Mouse (Mus musculus) embryonic facial prominence, embryonic 14.5 days (tissue): ENCODE results near the gene Gm10134. TPM values are rescaled to one million over a fixed set of nuclear protein-coding genes. Genes with fewer than 3 reads are reported as not detected.
A peak's percentile ranks its signal among the peaks of the same experiment; 100 is the strongest.
"Not testable (repeated sequence)": the region's sequence is repeated elsewhere in the genome, so short reads cannot be mapped to it uniquely, and the experiment has no call there.

Experiments used
- ATAC-seq: fragments of 200-750 bp; cut with Nextera tagmentation; 2 replicates; pipeline ENCODE4 v1.8.0; 2017; ENCODE audit warnings: low read depth, moderate number of reproducible peaks, moderate TSS enrichment
- DNase-seq: peaks from one replicate; pipeline ENCODE4 v3.0.0-alpha.2; 2015; ENCODE audit warnings: low spot score
- H3K27ac ChIP-seq: fragments of 300-500 bp; sonication (generic); replicated peaks from 2 replicates; pipeline ENCODE4 v1.5.1; 2014; ENCODE audit warnings: low read depth, mild to moderate bottlenecking, low read length, moderate library complexity
- H3K27me3 ChIP-seq: fragments of 300-500 bp; sonication (generic); replicated peaks from 2 replicates; pipeline ENCODE4 v1.6.1; 2014; ENCODE audit warnings: low read length; ENCODE audit not compliant: control insufficient read depth, insufficient read depth
- H3K36me3 ChIP-seq: fragments of 300-500 bp; sonication (generic); 2 replicates; pipeline ENCODE4 v1.6.1; 2014; ENCODE audit warnings: low read length, mixed read lengths; ENCODE audit not compliant: control insufficient read depth, insufficient read depth
- H3K4me1 ChIP-seq: fragments of 300-500 bp; sonication (generic); 2 replicates; pipeline ENCODE4 v1.6.1; 2014; ENCODE audit warnings: antibody characterized with exemption, low read length; ENCODE audit not compliant: control insufficient read depth, insufficient read depth
- H3K4me2 ChIP-seq: fragments of 300-500 bp; sonication (generic); 2 replicates; pipeline ENCODE4 v1.6.1; 2014; ENCODE audit warnings: low read depth, mild to moderate bottlenecking, low read length, moderate library complexity, mixed read lengths
- H3K4me3 ChIP-seq: fragments of 300-500 bp; sonication (generic); 2 replicates; pipeline ENCODE4 v1.5.1; 2014; ENCODE audit warnings: low read depth, mild to moderate bottlenecking, low read length
- H3K9ac ChIP-seq: fragments of 300-500 bp; sonication (generic); 2 replicates; pipeline ENCODE4 v1.6.1; 2014; ENCODE audit warnings: low read depth, mild to moderate bottlenecking, low read length, moderate library complexity, mixed read lengths
- H3K9me3 ChIP-seq: fragments of 300-500 bp; sonication (generic); 2 replicates; pipeline ENCODE4 v1.6.1; 2016; ENCODE audit warnings: low read length; ENCODE audit not compliant: control insufficient read depth
- WGBS: fragments of 180-500 bp; shearing (Covaris S2); extraction: QIAGEN DNeasy Blood & Tissue Kit; methylation state at CpG from one replicate; pipeline ENCODE4 v1.1.7; 2014; 5-methylcytosine and 5-hydroxymethylcytosine counted together
- polyA plus RNA-seq: library from polyadenylated mRNA; unstranded; fragments of >200 nt; fragmentation: Nextera tagmentation; extraction: Ambion mirVana; gene quantifications from 2 replicates; pipeline ENCODE4 v1.2.1, GENCODE M21; 2014

The Gm10134 gene
- polyA plus RNA-seq, 1 experiment from 2014 or later = 2.7 TPM

- H3K9me3 ChIP-seq = no peaks in the 10 kb centered on the region; the same call in 1 of the 2 replicates
- 93% methylated on average over 2 of the region's 2 CpGs for WGBS
- H3K4me1 ChIP-seq = peaks cover 7% of the 10 kb centered on the region
- H3K27ac ChIP-seq = no peak overlapping the region
- H3K4me3 ChIP-seq = no peak overlapping the region
- H3K9ac ChIP-seq = no peak overlapping the region
- H3K27me3 ChIP-seq = no peaks in the 10 kb centered on the region
- no peak overlapping the region for H3K4me2 ChIP-seq
- peaks cover 38% of the 10 kb centered on the region for H3K36me3 ChIP-seq
- DNase-seq (no peak), ATAC-seq (no peak)
Measured at GRCm38 (mm10) chr2:28470591-28470990, 35.3 kb upstream of the Gm10134 start.

- 92% methylated on average over 8 of the region's 8 CpGs for WGBS
- H3K36me3 ChIP-seq = peaks cover 38% of the 10 kb centered on the region
- not testable (repeated sequence) for H3K4me1 ChIP-seq, H3K4me3 ChIP-seq, H3K27me3 ChIP-seq, H3K9me3 ChIP-seq, ATAC-seq, H3K9ac ChIP-seq, DNase-seq, H3K27ac ChIP-seq, H3K4me2 ChIP-seq
Measured at GRCm38 (mm10) chr2:28472011-28472410, 33.9 kb upstream of the Gm10134 start.

GRCm38 (mm10) chr2:28477993-28478392, 27.9 kb upstream of the Gm10134 start:
- H3K27ac ChIP-seq, H3K9me3 ChIP-seq, H3K36me3 ChIP-seq, DNase-seq, H3K4me1 ChIP-seq, H3K4me2 ChIP-seq, ATAC-seq, H3K27me3 ChIP-seq, H3K9ac ChIP-seq, H3K4me3 ChIP-seq: not testable (repeated sequence)
- WGBS = 89% methylated on average over 5 of the region's 5 CpGs

DNA sequence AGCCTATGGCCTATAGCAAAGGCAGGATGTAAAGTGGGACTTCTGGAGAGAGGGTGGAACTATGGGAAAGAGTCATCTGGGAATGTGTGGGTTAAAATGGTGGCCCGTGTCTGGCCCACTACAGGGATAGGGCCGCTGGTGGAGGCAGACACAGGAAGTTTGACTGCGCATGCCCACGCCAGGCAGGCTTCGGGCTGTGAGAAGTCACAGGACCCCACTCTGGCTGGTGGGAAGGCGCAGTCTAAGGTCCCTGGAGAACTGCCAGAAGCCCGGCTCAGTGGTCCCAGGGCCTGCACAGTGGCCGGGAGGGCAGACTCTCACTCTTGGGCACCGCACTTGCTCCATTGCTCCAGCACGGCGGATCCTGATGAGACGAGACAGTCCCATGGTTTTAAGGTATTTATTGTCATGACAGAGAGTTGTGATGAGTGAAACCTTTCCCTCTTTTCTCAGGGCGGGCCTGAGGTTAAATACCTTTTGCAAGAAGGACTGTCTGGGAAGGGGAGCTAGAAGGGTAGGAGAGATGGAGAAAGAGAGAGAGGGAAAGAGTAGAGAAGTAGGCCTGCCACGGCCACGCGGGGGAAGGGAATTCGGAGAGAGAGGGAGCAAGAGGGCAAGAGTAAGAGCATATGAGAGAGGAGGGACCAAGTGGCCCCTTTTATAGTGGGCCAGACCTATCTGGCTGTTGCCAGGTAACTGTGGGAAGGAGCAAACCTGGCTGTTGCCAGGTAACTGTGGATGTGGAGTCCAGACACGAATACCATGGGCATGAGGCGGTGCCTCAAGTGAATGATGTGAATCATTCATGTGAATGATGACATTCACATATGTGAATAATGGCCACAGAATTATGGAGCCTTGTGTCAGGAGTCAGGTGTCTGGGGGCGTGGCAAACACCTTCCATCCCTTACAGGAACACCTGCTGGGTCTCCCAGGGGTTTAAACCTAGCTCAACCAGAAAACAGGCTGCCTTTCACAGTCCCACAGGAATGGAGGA, 26.4 kb upstream of the Gm10134 start:
- no peak overlapping the region for H3K9ac ChIP-seq
- ATAC-seq = peak; percentile 65; the same call in 1 of the 2 replicates
- no peaks in the 10 kb centered on the region for H3K27me3 ChIP-seq
- no peak overlapping the region for H3K27ac ChIP-seq
- H3K9me3 ChIP-seq = no peaks in the 10 kb centered on the region
- H3K36me3 ChIP-seq = no peaks in the 10 kb centered on the region
- 73% methylated on average over 20 of the region's 20 CpGs for WGBS
- DNase-seq = peak; percentile 49
- no peaks in the 10 kb centered on the region for H3K4me1 ChIP-seq
- no peak overlapping the region for H3K4me2 ChIP-seq
- no peak overlapping the region for H3K4me3 ChIP-seq

DNA sequence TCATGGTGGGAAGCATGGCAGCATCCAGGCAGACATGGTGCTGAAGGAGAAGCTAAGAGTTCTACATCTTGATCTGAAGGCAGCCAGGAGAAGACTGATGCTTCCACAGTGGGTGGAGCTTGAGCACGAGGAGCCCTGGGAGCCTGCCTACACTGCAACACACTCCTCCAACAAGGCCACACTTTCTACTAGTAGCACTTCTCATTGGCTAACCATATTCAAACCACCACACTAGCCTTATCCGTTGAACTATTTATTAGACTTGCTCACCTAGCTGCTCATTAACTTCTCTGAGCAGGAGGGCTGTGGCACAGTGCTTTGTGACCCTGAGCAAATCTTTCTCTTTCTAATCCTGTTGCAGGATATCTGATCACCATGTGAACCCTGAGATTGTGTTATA, 22.0 kb upstream of the Gm10134 start:
- Histone ChIP-seq H3K27me3 (no peaks in the 10 kb centered on the region), H3K4me3 (no peak overlapping the region), H3K4me2 (no peak overlapping the region), H3K4me1 (no peaks in the 10 kb centered on the region), H3K27ac (no peak overlapping the region), H3K9ac (no peak overlapping the region), H3K9me3 (no peaks in the 10 kb centered on the region), H3K36me3 (no peaks in the 10 kb centered on the region)
- ATAC-seq = no peak
- no peak for DNase-seq
- 73% methylated on average over 2 of the region's 2 CpGs for WGBS

GRCm38 (mm10) chr2:28494521-28494920, 11.4 kb upstream of the Gm10134 start:
- no peak for ATAC-seq
- WGBS = 77% methylated on average over 2 of the region's 2 CpGs

DNA sequence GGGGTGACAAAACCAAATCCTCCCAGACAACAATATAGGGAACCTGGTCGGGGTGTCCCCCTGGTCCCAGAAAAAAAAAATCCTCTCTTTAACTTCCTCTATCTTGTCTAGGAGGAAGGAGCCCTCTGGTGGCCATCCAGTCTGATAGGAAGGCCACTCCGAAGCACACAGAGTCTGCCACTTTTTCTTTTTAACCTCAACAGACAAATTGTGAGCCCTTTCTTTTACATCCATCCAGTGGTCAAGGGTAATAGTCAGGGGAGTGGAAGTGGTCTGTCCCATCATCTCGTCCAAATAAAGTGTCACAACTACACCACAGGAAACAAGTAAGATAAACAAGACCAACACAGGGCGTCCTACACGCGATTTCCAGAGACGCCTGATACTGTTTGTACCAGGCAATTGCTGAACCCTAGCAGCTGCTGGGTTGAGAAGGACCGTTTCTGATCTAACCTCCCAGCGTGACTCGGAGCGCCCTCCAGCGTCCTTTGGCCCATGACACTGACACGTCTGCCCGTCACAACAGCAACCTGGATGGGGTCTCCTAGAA, 10.6 kb upstream of the Gm10134 start:
- no peak overlapping the region; the same call in 1 of the 2 replicates for H3K9ac ChIP-seq
- peak; percentile 20 for DNase-seq
- H3K4me1 ChIP-seq = no peaks in the 10 kb centered on the region
- H3K36me3 ChIP-seq = no peaks in the 10 kb centered on the region
- H3K9me3 ChIP-seq = no peaks in the 10 kb centered on the region
- H3K4me3 ChIP-seq = no peak overlapping the region
- H3K4me2 ChIP-seq = no peak overlapping the region
- no peaks in the 10 kb centered on the region for H3K27me3 ChIP-seq
- 81% methylated on average over 14 of the region's 14 CpGs for WGBS
- peak overlapping the region; percentile 39; the same call in 1 of the 2 replicates for H3K27ac ChIP-seq
- no peak for ATAC-seq

More at GRCm38 (mm10) chr2:28494521-28494920, 11.4 kb upstream of the Gm10134 start:
- DNase-seq = no peak
- Histone ChIP-seq H3K27me3 (no peaks in the 10 kb centered on the region), H3K36me3 (no peaks in the 10 kb centered on the region), H3K9me3 (no peaks in the 10 kb centered on the region), H3K9ac (no peak overlapping the region), H3K4me1 (no peaks in the 10 kb centered on the region), H3K27ac (no peak overlapping the region), H3K4me3 (no peak overlapping the region), H3K4me2 (no peak overlapping the region)

DNA sequence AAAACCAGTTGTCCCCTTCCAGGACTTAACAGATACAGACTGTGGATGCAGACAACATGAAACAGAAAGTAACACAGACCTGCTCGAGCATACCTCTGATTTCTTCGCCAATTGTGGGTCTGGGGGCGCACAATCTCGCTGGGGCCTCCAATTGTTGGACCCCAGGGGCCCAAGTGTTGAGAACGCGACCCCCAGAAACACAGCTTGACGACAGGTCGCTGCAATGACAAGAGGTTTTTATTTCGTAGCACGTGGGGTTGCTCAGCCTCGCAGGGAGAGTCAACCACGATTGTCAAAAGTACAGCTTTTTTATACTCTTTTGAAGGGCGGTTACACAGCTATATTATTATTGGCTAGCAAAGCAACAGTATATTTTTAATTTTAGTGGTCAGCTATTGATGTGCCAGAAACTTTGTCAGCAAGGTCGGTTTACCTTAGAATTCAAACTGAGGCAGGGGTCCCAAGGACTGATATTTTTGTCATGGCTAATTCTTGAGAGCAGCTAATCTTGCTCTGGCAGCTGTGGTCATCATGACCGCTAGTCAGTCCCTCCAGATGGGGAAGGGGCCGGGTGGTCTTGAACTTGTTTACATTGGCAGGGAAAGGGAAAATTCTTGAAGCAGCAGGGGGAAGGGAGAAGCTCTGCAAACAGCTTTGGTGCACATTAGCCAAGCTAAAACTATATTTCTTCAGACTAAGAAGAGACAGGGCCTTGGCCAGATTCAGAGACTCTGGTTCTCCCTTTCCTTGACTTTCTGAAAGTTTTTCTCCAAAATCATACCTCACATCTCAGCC, 9.9 kb upstream of the Gm10134 start:
- H3K4me2 ChIP-seq = no peak overlapping the region
- peak; percentile 51 for DNase-seq
- H3K4me3 ChIP-seq = no peak overlapping the region
- ATAC-seq = no peak
- no peaks in the 10 kb centered on the region for H3K4me1 ChIP-seq
- no peak overlapping the region for H3K9ac ChIP-seq
- H3K36me3 ChIP-seq = no peaks in the 10 kb centered on the region
- 74% methylated on average over 16 of the region's 16 CpGs for WGBS
- no peaks in the 10 kb centered on the region for H3K9me3 ChIP-seq
- H3K27me3 ChIP-seq = no peaks in the 10 kb centered on the region
- peak overlapping the region; percentile 61 for H3K27ac ChIP-seq
